Mouse (Mus musculus) thymus, postnatal 14 days (tissue): ENCODE results near the gene Sipa1.
A peak's percentile ranks its signal among the peaks of the same experiment; 100 is the strongest.

ENCODE experiments used
- DNase-seq: peaks from one replicate; pipeline ENCODE4 v3.0.0; 2021

The Sipa1 gene

GRCm38 (mm10) chr19:5603664-5604063, 59.8 kb downstream of the Sipa1 start:
- no peak for DNase-seq

- peak; percentile 90 for DNase-seq
Measured at GRCm38 (mm10) chr19:5601752-5602541, 61.6 kb downstream of the Sipa1 start, which contains the start of gene Rnaseh2c. TSS of gene Rnaseh2c (plus strand) at chr19:5601873.
